Mouse (Mus musculus): ENCODE results near the gene Pros1.

The Pros1 gene

DNA sequence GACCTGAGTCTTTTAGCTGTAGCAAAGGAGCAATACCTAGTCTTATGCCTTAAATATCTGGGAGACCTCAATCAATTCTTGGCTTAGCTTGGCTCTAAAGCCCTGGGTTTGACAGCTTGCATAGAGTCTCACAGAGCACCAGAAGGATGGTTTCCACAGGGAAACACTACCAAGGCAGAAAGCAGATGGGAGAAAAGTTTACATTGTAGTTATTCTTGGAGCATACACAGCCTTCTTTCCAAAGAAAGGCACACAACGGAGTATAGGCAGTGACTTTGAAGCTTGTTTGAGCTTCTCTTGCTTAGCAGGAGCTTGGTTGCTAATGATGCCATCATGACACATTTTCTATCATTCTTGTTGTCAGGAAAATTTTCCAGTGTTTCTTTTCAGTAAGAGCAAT lies 6.0 kb downstream of the Pros1 start:
- in situ Hi-C loops (cut with MboI, MseI) = no loop called here

DNA sequence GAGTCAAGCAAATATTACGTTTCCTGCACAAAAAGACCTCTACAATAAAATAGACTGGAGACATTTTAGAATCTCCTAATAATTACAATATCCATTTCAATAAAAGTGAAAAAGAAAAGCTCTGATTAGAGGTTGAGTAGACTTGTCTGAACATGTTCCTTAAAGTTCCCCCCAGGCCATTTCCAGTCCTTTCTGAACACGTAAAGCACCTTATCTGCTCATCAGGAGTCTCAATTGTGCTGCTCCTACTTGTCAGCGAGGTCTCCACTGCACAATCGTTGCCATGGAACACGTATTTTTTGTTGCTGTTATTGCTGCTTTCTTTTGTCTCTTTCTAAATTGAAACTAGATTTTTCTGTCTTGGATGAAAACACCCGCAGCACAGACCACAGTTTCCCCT lies 7.3 kb downstream of the Pros1 start:
- in situ Hi-C loops (cut with MboI, MseI) = no loop called here

DNA sequence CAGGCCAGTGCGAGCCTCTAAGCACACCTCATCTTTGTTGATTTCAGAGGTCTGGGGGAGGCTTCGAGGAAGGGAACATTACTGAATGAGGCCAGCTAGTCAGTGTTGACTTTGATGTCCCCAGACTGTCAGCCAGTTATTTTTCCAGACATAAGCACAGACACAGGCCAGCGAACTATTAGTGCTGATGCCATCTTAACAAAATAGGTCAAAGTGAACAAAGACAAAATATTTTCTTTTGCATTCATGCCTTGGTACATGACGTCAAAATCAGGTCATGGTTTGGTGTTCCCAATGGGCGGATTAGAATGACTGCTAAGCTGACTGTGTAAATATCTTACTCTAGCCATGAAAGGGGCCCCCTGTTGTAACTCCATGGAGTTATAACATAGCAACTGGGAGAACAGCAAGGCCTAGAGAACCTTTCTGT lies 18.6 kb downstream of the Pros1 start:
- in situ Hi-C loops (cut with MboI, MseI) = no loop called here

DNA sequence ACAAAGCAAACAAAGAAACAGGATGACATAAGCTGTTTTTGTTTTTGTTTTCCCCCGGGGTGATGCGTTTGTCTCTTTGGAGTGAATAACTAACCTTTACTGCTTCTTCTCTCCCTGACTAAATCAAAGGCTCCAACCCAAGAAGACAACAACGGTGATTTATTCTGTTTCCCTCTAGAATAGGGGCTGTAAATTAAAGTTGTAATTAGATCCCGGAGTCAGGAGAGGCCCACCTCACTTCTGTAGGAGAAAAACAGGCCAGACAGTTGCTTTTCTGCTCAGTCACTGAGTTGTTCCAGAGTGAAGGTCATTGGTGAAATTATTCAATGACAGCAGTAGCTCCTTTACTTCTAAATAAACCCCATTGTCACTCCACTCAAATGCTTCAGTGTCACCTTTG lies 19.1 kb downstream of the Pros1 start:
- in situ Hi-C loops (cut with MboI, MseI) = no loop called here

DNA sequence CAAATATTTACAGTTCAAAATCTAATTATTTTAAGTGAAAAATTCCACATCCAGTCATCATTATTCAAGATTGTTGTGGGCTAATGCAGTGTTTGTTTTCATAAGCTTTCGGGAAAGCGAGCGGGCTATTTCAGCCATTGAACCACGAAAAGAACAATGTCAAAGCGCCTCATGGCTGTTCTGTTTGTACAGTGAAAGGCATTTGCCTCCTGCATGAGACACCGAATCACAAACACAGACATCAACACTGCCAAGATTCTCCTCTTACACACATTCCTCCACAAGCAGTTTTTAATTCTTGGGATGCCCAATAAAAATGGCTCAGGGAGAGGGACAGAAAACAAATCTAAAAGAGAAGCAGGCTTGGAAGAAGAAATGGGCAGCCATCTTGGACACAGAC lies 20.0 kb downstream of the Pros1 start:
- in situ Hi-C loops (cut with MboI, MseI) = no loop called here

DNA sequence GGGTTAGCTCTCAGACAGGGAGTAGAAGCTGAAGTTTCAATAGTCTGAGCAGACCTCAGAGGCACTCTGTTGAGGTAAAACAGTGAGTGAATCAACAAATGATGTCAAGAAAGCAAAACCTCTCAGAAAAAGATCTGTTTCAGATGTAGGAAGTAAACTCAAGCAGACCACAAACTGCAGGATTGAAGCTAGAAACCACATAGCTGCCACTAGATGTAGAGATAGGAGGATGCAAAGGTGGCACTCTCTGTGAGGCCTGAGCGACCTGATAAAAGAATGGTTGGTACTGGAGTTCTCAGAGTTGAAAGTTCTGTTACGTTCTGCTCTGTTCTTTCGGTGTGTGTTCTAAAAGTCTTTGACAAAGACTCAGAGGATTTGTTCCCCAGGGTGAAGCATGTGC lies 41.7 kb downstream of the Pros1 start:
- in situ Hi-C loops (cut with MboI, MseI) = no loop called here

DNA sequence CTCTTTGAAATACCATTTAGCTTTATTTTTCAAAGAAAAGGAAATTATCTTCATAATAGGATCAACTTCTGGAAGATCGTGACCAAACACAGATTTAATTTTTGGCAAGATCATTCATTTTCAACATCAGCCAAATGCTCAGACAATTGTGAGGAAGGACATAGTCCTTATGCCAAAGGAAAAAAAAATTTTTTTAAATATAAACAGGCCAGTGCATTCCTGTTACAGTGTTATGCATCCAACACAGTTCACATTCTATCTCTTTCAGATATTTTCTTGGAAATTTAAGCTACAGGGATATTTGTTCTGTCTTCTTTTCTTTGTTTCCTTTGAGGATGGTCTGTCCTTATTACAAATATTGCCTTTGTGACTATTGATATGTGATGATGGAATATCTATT lies 57.3 kb downstream of the Pros1 start:
- in situ Hi-C loops (cut with MboI, MseI) = no loop called here

DNA sequence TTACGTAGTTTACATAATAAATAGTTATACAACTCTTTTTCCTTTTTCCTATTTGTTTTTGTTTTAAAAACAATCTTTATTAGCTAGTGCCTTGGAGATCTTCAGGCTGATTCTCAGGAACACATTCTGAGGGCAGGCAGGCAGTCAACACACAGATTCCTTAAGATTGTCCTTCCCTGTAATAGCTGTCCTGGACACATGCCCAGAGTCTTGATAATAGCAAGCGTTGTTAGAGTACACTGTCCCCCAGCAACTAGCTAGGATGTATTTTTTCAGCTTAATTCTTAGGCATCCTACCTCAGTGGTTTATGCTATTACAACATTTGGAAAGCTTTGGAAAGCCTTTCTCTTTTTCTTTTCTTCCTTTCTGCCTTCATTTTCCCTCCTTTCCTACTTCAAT lies 58.1 kb downstream of the Pros1 start:
- in situ Hi-C loops (cut with MboI, MseI) = no loop called here

DNA sequence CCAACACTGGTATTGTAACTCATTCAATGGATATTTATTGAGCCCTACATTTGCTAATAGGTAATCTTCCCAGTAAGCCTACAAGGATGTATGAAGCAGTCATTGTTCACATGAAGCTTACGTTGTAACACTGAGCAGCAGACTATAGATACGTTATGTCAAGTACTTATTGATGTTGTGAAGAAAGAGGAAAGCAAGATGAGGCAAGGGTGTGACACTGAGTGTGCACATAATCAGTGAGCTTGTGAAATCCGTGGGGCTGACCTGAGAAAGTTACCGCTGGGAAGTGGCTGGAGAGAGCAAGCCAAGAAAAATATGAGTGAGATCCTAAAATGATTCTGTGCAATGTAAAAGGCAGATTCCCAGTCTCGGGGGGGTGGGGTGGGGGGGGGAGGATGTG lies 61.4 kb downstream of the Pros1 start:
- in situ Hi-C loops (cut with MboI, MseI) = no loop called here

DNA sequence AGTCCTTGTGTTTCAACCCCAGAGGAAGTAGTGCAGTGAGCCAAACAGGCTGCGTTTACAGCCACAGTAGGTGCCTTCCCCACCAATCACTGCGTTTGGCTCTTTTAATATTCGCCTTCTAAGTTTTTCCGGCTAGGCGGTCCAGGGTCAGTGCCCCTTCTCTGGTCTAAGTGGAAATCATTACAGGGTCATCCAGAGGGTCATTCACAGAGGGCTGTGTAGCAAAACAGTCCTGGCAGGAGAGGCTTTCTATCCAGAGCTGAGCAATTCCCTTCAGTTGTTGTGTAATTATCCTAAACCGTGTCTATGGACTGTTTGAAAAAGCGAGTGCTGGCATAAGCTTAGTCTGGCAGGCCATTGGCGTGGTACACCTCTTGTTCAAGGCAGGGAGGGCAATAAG lies 68.1 kb downstream of the Pros1 start:
- in situ Hi-C loops (cut with MboI, MseI) = no loop called here

DNA sequence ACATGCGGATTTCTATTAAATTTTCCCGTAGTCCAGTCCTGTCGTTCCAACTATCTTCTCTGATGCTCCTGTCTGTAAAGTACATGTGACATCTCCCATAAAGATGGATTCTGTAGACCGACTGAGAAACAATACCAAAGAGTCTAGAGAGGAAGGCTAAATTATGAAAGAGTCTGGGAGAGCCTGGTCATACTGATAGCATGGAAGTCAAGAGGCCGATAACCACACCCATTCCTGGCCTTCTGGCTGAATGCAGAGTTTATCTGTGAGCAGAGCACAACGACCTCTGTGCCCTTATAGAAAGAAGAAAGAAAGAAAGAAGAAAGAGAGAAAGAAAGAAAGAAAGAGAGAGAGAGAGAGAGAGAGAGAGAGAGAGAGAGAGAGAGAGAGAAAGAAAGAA lies 77.2 kb downstream of the Pros1 start:
- in situ Hi-C loops (cut with MboI, MseI) = no loop called here

DNA sequence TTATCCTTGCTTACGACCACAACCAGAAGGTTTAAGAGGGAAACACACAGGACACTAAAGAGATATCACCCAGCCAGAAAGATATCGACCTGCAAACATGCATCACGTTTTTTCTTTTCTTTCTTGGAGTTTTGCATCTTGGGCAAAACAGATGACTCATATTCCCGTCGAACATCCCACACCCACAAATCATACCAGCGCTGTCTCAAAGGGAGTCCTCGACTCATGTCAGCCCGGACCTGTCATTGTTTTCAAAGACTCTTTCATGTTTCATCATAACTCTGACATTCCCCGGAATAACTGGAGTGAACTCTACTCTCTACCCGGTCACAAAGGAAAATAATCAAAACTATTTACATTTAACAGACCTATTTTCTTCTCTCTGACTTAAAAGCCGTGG lies 82.2 kb downstream of the Pros1 start:
- in situ Hi-C loops (cut with MboI, MseI) = no loop called here

DNA sequence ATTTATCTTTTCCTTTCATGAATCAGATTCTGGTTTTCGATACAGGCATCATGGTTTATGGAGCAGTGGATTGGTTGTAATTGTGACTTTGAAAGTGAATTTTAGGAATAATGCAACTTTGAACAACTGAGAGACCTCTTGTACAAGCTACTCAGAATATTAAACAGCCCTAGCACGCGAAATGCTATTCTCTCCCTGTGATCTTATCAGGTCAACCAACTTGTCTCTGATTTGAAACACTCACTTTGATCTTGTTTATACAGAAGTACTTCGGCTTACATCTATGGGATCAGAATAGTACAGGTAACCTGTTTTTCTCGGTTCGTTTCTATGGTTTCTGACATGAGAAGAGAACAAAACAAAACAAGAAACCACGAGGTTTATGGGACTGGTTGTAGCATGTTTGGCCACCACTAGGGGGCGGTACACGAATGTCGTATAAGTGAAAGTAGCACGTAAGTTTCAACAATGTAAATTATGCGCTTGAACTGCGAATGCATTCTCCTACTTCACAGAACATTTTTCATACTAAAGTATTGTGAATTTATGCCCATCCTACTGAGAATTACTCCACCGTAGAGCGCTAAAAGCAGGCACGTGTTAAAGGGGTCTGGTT lies 86.4 kb downstream of the Pros1 start:
- in situ Hi-C loops (cut with MboI, MseI) = no loop called here

DNA sequence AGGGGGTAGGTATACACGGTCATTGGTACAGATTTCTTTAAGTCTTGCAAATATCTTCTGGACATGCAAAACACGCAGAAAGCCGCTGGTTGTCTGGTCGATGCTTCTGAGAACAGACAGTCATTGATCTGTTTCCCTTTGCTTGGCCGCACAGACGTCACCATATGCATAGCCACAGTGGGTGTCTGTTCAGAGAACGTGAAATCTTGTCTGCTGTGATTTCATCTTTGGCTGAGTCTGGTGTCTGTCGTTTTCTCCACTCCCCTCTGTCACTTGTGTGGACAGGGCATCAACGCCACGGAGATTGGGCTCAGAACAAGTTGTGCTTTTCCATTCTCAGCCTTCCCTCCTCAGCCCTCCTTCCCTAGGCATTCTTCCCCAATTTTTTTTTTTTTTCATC lies 87.7 kb downstream of the Pros1 start:
- in situ Hi-C loops (cut with MboI, MseI) = no loop called here

DNA sequence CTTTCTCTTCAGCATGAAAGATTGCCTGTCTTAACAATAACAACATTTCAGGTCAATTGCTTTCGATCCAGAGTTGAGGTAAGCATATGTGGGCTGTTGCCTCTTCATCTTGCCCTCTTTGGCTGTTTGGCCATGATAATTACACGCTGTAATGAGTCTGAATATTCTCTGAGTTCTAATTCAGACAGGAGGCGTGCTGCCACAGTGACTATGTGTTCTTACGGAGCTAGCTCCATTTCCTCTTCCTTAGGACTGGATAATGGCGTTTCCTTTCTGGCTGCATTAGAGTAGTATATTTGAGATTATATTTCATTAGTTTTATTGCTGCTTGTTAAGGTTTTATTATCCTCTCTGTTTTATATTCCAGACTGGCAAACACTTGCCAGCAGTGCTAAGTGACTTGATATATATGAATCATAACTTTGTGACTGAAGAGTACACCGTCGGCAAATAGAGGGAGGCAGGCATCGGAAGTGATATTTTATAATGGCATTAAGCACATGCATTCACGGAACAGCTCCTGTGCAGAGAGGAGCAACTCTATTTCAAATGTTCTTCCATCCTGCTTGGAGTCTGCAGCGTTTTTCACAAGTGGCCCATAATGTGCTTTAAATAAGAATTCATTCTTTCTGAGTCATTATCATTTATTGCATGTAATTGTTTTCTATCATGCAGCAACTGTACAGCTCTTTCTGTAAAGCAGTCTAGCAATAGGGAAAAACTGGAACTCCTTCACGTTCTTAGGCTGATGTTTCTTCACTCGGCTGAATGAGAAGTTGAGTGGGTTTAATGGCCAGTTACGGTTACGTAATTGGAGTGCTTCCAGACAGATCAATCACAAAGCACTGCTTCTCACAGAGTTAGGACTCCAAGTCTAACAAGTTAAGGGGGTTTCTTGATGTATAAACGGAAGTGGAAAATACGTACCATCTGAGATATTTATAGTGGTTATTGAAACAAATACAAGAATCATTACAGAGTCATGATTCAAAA lies 88.6 kb downstream of the Pros1 start:
- in situ Hi-C loops (cut with MboI, MseI) = no loop called here

DNA sequence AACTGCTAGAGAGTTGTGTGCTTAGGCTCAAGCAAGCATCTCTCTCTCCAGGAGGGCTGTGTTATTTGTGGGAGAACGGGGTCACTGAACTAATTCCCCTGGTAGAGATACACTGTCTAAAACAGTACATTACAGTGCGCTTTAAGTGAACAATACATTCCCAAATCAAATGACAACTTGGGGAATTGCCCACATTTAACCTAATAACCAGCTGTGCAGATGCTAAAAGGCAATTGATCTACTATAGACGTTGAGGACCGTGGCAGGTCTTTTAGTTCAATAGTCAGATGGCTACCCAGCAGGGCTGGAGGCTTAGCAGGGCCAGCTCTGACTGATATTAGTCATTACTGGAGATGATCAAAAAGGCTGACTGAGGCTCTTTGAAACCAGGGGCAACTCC lies 104.4 kb downstream of the Pros1 start:
- in situ Hi-C loops (cut with MboI, MseI) = no loop called here

DNA sequence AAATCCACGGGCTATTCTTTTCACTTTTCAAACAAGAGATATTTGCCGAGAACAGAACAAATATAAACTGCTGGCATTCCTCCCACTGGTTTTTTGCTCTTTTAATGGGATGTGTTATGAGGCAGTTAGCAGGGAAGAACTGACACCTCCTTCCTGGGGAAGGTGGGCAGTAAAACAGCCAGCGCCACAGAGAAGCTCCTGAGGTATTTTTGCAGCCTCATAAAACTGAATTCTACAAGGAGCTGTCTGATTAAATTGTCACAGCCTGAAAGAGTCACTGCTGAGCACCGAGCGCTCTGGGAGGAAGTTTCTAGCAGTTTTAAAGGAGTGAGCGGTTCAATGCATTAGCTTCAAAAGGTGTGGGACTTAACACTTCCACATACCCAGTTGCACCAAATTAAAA lies 110.3 kb downstream of the Pros1 start:
- in situ Hi-C loops (cut with MboI, MseI) = no loop called here

DNA sequence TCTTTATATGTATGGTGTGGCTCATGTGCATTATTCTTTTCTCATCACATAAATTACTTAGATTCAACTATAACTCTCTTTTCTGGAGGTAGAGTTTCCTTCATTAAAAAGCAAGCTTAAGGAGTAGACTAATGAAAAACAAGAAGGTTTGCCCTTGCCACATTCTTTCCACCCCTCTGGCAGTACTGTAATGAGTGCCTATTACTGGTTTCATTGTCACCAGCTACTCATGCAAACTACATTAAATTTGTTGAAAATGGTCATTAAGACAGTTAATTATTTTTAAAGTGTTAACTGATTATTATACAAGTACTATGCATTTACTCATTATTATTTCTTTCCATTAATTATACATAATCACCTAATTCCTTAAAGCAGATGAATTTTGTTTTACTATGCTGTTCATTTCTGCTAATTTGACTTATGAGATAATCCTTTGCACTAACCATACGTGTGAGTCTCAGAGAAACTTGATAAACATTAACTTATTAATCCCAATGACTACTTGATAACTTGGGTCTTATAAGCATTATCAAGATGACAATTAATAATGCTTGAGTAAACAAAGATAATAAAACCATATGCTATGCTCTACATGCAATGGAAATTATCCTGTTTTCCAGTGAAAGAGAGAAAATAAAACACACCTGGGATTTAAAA lies 117.7 kb downstream of the Pros1 start:
- in situ Hi-C loops (cut with MboI, MseI) = no loop called here

DNA sequence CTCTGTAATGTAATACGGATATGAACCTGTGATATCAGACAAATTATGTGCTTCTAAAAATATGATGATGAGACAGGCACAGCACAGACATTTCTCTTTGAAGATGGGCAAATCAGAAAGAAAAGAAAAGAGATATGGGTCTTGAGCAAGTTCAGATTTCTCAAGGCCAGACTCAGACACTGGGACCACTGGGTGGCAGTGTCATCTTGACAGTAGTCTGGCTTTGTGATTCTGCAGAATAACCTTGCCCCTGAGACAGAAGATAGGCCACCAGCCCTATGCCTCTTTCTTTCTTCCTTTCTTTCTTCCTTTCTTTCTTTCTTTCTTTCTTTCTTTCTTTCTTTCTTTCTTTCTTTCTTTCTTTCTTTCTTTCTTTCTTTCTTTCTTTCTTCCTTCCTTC lies 120.8 kb downstream of the Pros1 start:
- in situ Hi-C loops (cut with MboI, MseI) = no loop called here

All from T-helper 2 cell (primary cell).